In the genomic region with DNA sequence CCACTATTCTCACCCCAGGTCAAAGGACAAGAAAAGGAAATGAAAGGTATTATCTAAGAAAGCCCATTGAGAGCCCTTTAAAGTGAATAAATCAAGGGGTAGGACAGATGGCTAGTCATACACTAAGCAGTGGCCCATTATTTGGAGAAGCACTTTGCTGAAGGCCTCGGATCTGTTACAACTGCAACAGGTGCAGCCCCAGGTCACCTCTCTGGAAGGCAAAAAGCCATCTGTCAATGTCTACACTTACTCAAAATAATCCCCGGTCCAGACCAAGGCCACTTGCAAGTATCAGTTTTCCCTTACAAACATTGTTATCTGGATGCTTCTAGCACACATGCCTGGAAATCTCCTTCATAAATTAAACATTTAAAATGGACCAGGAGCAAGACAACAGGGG, we compare ENCODE assay signal across 28 mouse cellular contexts. TPM values are rescaled to one million over a fixed set of nuclear protein-coding genes. Genes with fewer than 3 reads are reported as not detected.
"Had no signal": no experiment of that assay in that cellular context is flagged by ENCODE, and none has a peak within 500 bp of the region (broad histone marks: within the 10 kb centered on the region; RNA-seq: fewer than 3 reads in every experiment).

No protein-coding gene starts in this region.

- H3K9me3 ChIP-seq: liver, embryonic 15.5 days; lung, embryonic 15.5 days; midbrain, embryonic 13.5 days; midbrain, embryonic 15.5 days; neural tube, embryonic 13.5 days; neural tube, embryonic 15.5 days; stomach, embryonic 15.5 days had no signal

- DNase-seq: liver, postnatal 0 days; lung, adult 2 months; retina, postnatal 1 day; right cerebral cortex, adult 18-20 months; right cerebral cortex, postnatal 25 days; right cerebral cortex, postnatal 4 days; thymus, adult 2 months; thymus, postnatal 25 days; thymus, postnatal 4 days had no signal

- ATAC-seq: liver, postnatal 0 days; lung, postnatal 0 days; midbrain, embryonic 13.5 days; midbrain, embryonic 15.5 days had no signal

- H3K36me3 ChIP-seq: liver, embryonic 15.5 days; lung, embryonic 15.5 days; midbrain, embryonic 13.5 days; midbrain, embryonic 15.5 days; neural tube, embryonic 13.5 days; neural tube, embryonic 15.5 days; stomach, embryonic 15.5 days had no signal

- H3K4me3 ChIP-seq: liver, embryonic 15.5 days; lung, embryonic 15.5 days; megakaryocyte, embryonic 14.5 days; midbrain, embryonic 13.5 days; midbrain, embryonic 15.5 days; neural tube, embryonic 13.5 days; neural tube, embryonic 15.5 days; stomach, embryonic 15.5 days had no signal

- H3K27ac ChIP-seq: liver, embryonic 15.5 days; lung, embryonic 15.5 days; macrophage; midbrain, embryonic 13.5 days; midbrain, embryonic 15.5 days; neural tube, embryonic 13.5 days; neural tube, embryonic 15.5 days; stomach, embryonic 15.5 days; stomach, postnatal 0 days had no signal

- H3K4me1 ChIP-seq: liver, embryonic 15.5 days; lung, embryonic 15.5 days; midbrain, embryonic 13.5 days; midbrain, embryonic 15.5 days; neural tube, embryonic 13.5 days; neural tube, embryonic 15.5 days; stomach, embryonic 15.5 days had no signal

- H3K9ac ChIP-seq: liver, embryonic 15.5 days; liver, postnatal 0 days; lung, embryonic 15.5 days; midbrain, embryonic 13.5 days; midbrain, embryonic 15.5 days; neural tube, embryonic 13.5 days; neural tube, embryonic 15.5 days; stomach, embryonic 15.5 days had no signal

- H3K27me3 ChIP-seq: liver, embryonic 15.5 days; lung, embryonic 15.5 days; midbrain, embryonic 13.5 days; midbrain, embryonic 15.5 days; neural tube, embryonic 13.5 days; neural tube, embryonic 15.5 days; stomach, embryonic 15.5 days had no signal

- H3K4me2 ChIP-seq: liver, embryonic 15.5 days; lung, embryonic 15.5 days; midbrain, embryonic 11.5 days; midbrain, embryonic 13.5 days; midbrain, embryonic 15.5 days; neural tube, embryonic 13.5 days; neural tube, embryonic 15.5 days; stomach, embryonic 15.5 days had no signal

RNA-seq across cellular contexts. Expression of a gene that starts 10.0 kb away (rescaled TPM):
- total RNA-seq: megakaryocyte progenitor cell, adult 5-6 weeks; midbrain, postnatal 0 days had no signal
- polyA plus RNA-seq: liver, embryonic 15.5 days; liver, postnatal 0 days; lung, adult 2 months; lung, embryonic 15.5 days; lung, postnatal 0 days; macrophage; midbrain, embryonic 11.5 days; midbrain, embryonic 13.5 days; midbrain, embryonic 15.5 days; midbrain, postnatal 0 days; neural tube, embryonic 11.5 days; neural tube, embryonic 13.5 days; neural tube, embryonic 15.5 days; spleen, adult 2 months; stomach, embryonic 15.5 days; stomach, postnatal 0 days; thymus, adult 2 months; urinary bladder, adult 2 months had no signal

RNA-seq across cellular contexts. Expression of a gene that starts 22.7 kb away (rescaled TPM):
- total RNA-seq: megakaryocyte progenitor cell, adult 5-6 weeks; midbrain, postnatal 0 days; monocyte, adult 5-6 weeks had no signal
- polyA plus RNA-seq: liver, embryonic 15.5 days; liver, postnatal 0 days; macrophage; midbrain, embryonic 13.5 days; neural tube, embryonic 11.5 days; spleen, adult 2 months; testis, adult 2 months; thymus, adult 2 months; urinary bladder, adult 2 months had no signal
